Mouse (Mus musculus): Measurements from ENCODE around the gene S100a2.

Gene S100a2

GRCm38 (mm10) chr3:90596810-90597209, 6.8 kb downstream of the S100a2 start:
- DNase-seq (ENCODE audit: low read depth, low spot score) = no peak

- no peak for DNase-seq (ENCODE audit: low read depth, low spot score)
Observed at GRCm38 (mm10) chr3:90597736-90598135, 7.7 kb downstream of the S100a2 start.

- no peak for DNase-seq (ENCODE audit: low read depth, low spot score)
Observed at GRCm38 (mm10) chr3:90598212-90598611, 8.2 kb downstream of the S100a2 start.

- no peak for DNase-seq (ENCODE audit: low read depth, low spot score)
Observed at GRCm38 (mm10) chr3:90599401-90599800, 9.4 kb downstream of the S100a2 start.

- DNase-seq (ENCODE audit: low read depth, low spot score) = no peak
Observed at GRCm38 (mm10) chr3:90600036-90600435, 10.0 kb downstream of the S100a2 start.

GRCm38 (mm10) chr3:90600458-90601195, 10.6 kb downstream of the S100a2 start:
- DNase-seq (ENCODE audit: low read depth, low spot score) = no peak

- no peak for DNase-seq (ENCODE audit: low read depth, low spot score)
Observed at GRCm38 (mm10) chr3:90601486-90602110, 11.6 kb downstream of the S100a2 start, which contains the start of gene Gm42674. Gene Gm42674, plus strand, starts transcription at chr3:90601904.

GRCm38 (mm10) chr3:90603623-90604022, 13.6 kb downstream of the S100a2 start, which contains the start of gene S100a4:
Gene S100a4, plus strand, starts transcription at chr3:90603771.
- DNase-seq (ENCODE audit: low read depth, low spot score) = no peak

- DNase-seq (ENCODE audit: low read depth, low spot score) = no peak
Observed at GRCm38 (mm10) chr3:90604416-90604815, 14.4 kb downstream of the S100a2 start.

- no peak for DNase-seq (ENCODE audit: low read depth, low spot score)
Observed at GRCm38 (mm10) chr3:90605049-90605448, 15.0 kb downstream of the S100a2 start.

GRCm38 (mm10) chr3:90605736-90606135, 15.7 kb downstream of the S100a2 start:
- DNase-seq (ENCODE audit: low read depth, low spot score) = no peak

GRCm38 (mm10) chr3:90606185-90606584, 16.1 kb downstream of the S100a2 start:
- no peak for DNase-seq (ENCODE audit: low read depth, low spot score)

- no peak for DNase-seq (ENCODE audit: low read depth, low spot score)
Observed at GRCm38 (mm10) chr3:90607361-90607760, 17.3 kb downstream of the S100a2 start.

- DNase-seq (ENCODE audit: low read depth, low spot score) = no peak
Observed at GRCm38 (mm10) chr3:90608223-90608622, 18.2 kb downstream of the S100a2 start, which contains the start of gene S100a5. Gene S100a5, plus strand, starts transcription at chr3:90608523.

- no peak for DNase-seq (ENCODE audit: low read depth, low spot score)
Observed at GRCm38 (mm10) chr3:90609102-90609501, 19.1 kb downstream of the S100a2 start.

GRCm38 (mm10) chr3:90611494-90611893, 21.4 kb downstream of the S100a2 start:
- DNase-seq (ENCODE audit: low read depth, low spot score) = no peak

GRCm38 (mm10) chr3:90612061-90612460, 22.0 kb downstream of the S100a2 start:
- no peak for DNase-seq (ENCODE audit: low read depth, low spot score)

GRCm38 (mm10) chr3:90612728-90613291, 22.8 kb downstream of the S100a2 start, which contains the start of gene S100a6:
Gene S100a6, plus strand, starts transcription at chr3:90612882.
- DNase-seq (ENCODE audit: low read depth, low spot score) = no peak

- DNase-seq (ENCODE audit: low read depth, low spot score) = no peak
Observed at GRCm38 (mm10) chr3:90613461-90614147, 23.6 kb downstream of the S100a2 start.

GRCm38 (mm10) chr3:90614148-90614530, 24.1 kb downstream of the S100a2 start:
- no peak for DNase-seq (ENCODE audit: low read depth, low spot score)

GRCm38 (mm10) chr3:90614611-90615251, 24.7 kb downstream of the S100a2 start:
- no peak for DNase-seq (ENCODE audit: low read depth, low spot score)

GRCm38 (mm10) chr3:90615415-90615814, 25.4 kb downstream of the S100a2 start:
- DNase-seq (ENCODE audit: low read depth, low spot score) = no peak

Data from c-Kit-negative CD71-positive TER-119-positive erythroid progenitor cells, embryonic 14.5 days (primary cell).